Mouse (Mus musculus): ENCODE data around the gene Akap10. TPM values are rescaled to one million over a fixed set of nuclear protein-coding genes. Genes with fewer than 3 reads are reported as not detected.
"Not testable (repeated sequence)": the region's sequence is repeated elsewhere in the genome, so short reads cannot be mapped to it uniquely, and the experiment has no call there.

Akap10 gene
- total RNA-seq (2021) = 10 to 100 TPM; 38.0 to 42.0 TPM

- DNase-seq = peak; percentile 93
These were observed at the start of gene Akap10 for GRCm38 (mm10) chr11:61930098-61930517. Gene Akap10, minus strand, starts transcription at chr11:61930252.

- DNase-seq = no peak
These were observed 45.7 kb upstream of the Akap10 start for GRCm38 (mm10) chr11:61975783-61976182.

GRCm38 (mm10) chr11:61974106-61974707 lies 44.2 kb upstream of the Akap10 start:
- DNase-seq = no peak

GRCm38 (mm10) chr11:61971441-61972221 lies 41.6 kb upstream of the Akap10 start:
- no peak for DNase-seq

- DNase-seq = no peak
These were observed 40.8 kb upstream of the Akap10 start for GRCm38 (mm10) chr11:61970901-61971300.

- DNase-seq = no peak
These were observed 38.8 kb upstream of the Akap10 start for GRCm38 (mm10) chr11:61968875-61969274.

GRCm38 (mm10) chr11:61967034-61967433 lies 37.0 kb upstream of the Akap10 start:
- DNase-seq = no peak

GRCm38 (mm10) chr11:61964611-61965010 lies 34.6 kb upstream of the Akap10 start:
- no peak for DNase-seq

- no peak for DNase-seq
These were observed 33.1 kb upstream of the Akap10 start for GRCm38 (mm10) chr11:61963193-61963592.

GRCm38 (mm10) chr11:61962684-61963083 lies 32.6 kb upstream of the Akap10 start:
- no peak for DNase-seq

GRCm38 (mm10) chr11:61960096-61960495 lies 30.0 kb upstream of the Akap10 start:
- DNase-seq = no peak

- DNase-seq = not testable (repeated sequence)
These were observed 28.7 kb upstream of the Akap10 start for GRCm38 (mm10) chr11:61958706-61959105.

- peak in 1 of 2 experiments; percentile 14 for DNase-seq
These were observed 27.3 kb upstream of the Akap10 start for GRCm38 (mm10) chr11:61957296-61957813.

- DNase-seq = peak; percentile 93 to 96
These were observed 26.7 kb upstream of the Akap10 start, which contains the start of gene Specc1 for GRCm38 (mm10) chr11:61956572-61957295. Gene Specc1, plus strand, starts transcription at chr11:61956763.

- DNase-seq = no peak
These were observed 25.9 kb upstream of the Akap10 start for GRCm38 (mm10) chr11:61955951-61956350.

GRCm38 (mm10) chr11:61955136-61955535 lies 25.1 kb upstream of the Akap10 start:
- no peak for DNase-seq

- peak; percentile 77 to 80 for DNase-seq
These were observed 20.6 kb upstream of the Akap10 start for GRCm38 (mm10) chr11:61950632-61951031.

GRCm38 (mm10) chr11:61949315-61949714 lies 19.3 kb upstream of the Akap10 start:
- peak in 1 of 2 experiments; percentile 62 for DNase-seq

- no peak for DNase-seq
These were observed 16.6 kb upstream of the Akap10 start for GRCm38 (mm10) chr11:61946608-61947007.

GRCm38 (mm10) chr11:61944417-61944816 lies 14.4 kb upstream of the Akap10 start:
- no peak for DNase-seq

- DNase-seq = no peak
These were observed 12.9 kb upstream of the Akap10 start for GRCm38 (mm10) chr11:61942903-61943302.

GRCm38 (mm10) chr11:61937761-61938160 lies 7.7 kb upstream of the Akap10 start:
- DNase-seq = no peak
